Mouse (Mus musculus) monocyte, adult 2 months (primary cell): ENCODE data around the gene Ncf4.
A peak's percentile ranks its signal among the peaks of the same experiment; 100 is the strongest.
"Not testable (repeated sequence)": the region's sequence is repeated elsewhere in the genome, so short reads cannot be mapped to it uniquely, and the experiment has no call there.

Experiments used
- DNase-seq, 2 experiments: peaks; one replicate each; pipeline ENCODE4 v3.0.0; 2022; ENCODE audit warnings: low spot score in 2 of 2, low read depth in 1 of 2

Ncf4 gene

GRCm38 (mm10) chr15:78248410-78248809 is 3.8 kb downstream of the Ncf4 start:
- peak; percentile 55 to 64 for DNase-seq

DNA sequence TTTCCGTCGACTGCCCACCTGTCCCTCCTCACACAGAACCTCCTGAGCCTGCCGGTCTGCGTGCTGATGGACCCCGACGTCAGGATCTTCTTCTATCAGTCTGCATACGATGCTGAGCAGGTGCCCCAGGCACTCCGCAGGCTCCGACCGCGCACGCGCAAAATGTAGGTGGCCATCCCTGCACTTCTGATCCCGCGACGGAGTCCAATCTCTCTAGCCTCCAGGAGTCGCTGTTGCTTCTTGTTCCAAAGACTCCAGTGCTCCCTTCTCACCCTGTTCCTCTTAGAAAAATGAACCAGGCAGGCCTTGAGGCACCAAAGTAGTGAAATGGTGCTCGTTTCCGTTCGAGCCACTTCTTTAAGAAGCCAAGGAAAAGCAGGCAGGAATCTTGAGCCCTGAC is 10.2 kb downstream of the Ncf4 start:
- no peak for DNase-seq

- DNase-seq, result not testable (repeated sequence)
Observed at GRCm38 (mm10) chr15:78256602-78257259, 12.1 kb downstream of the Ncf4 start.

GRCm38 (mm10) chr15:78257326-78258050 is 12.9 kb downstream of the Ncf4 start:
- peak; percentile 52 to 67 for DNase-seq

GRCm38 (mm10) chr15:78258246-78258865 is 13.8 kb downstream of the Ncf4 start:
- DNase-seq, result peak; percentile 80 to 83

GRCm38 (mm10) chr15:78260668-78261333 is 16.2 kb downstream of the Ncf4 start:
- DNase-seq, result no peak

DNA sequence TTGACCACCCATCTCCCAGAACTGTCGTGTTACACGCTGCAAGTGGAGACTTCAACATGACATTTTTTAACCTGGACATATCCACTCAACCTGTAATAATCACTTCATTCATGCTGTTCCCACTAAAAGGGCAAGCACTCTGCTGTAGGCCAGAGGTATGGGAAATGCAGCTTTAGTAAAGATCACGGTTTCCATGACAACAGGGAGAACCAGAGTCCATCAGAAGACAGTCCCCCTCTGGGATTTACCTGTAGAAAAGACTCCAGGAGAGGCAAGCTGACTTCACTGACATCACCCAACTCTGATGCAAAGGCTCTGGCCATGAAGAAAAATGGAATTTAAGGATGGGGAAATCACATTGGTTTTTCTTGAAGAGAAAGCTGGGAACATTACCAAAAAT is 18.7 kb downstream of the Ncf4 start:
- no peak for DNase-seq

- no peak for DNase-seq
Observed at GRCm38 (mm10) chr15:78267441-78267840, 22.8 kb downstream of the Ncf4 start.

GRCm38 (mm10) chr15:78267865-78268264 is 23.3 kb downstream of the Ncf4 start:
- no peak for DNase-seq

DNA sequence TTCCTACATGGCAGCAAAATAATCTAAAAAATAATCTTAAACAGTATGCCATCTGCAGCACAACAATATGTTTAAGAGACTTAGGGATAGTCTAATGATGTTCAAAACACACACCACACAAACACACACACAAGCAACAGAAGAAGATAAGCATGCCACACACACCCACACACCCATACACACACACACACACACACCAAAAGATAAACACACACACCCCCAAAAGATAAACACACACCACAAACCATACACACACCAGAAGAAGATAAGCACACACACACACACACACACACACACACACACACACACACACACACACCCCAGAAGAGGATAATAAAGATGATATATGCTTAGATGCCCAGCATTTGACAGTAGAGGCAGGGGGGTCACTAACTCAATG is 26.6 kb downstream of the Ncf4 start:
- DNase-seq, result no peak

DNA sequence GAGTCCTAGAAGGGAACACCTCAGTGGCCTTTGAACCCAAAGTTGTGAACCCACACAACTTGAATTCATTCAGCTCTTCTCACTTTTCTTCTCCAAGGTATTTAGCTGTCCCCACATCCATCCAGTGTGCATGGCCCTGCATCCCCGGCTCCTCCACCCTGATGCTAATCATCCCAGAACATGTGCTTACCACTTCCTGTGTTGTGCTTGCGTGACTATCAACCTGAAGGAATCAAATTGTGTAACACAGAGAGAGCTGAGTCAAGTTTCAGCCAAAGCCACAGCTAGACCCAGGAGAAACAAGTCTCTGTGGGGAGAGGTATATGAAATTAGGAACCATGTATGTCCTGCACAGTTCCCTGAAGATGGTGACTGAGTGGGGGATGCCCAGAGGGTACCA is 33.7 kb downstream of the Ncf4 start:
- no peak for DNase-seq

DNA sequence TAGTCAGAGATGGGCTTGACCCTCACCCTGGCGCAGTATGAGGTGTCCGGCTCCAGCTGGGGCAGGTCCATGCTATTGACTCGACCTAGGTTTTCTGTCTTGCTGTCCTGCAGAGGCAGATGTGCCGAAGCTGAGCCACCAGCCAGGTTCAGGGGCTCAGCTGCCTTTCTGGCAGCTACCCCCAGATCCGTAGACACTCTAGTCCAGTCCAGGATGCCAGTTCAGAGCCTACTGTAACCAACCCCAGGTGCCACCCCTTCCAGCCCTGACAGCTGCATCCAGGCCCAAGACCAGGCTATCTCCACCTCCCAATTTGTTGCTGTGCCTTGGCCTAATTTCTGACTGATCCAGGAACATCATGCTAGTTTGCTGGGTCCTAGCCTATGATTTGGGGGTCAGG is 43.3 kb downstream of the Ncf4 start:
- no peak for DNase-seq

- not testable (repeated sequence) for DNase-seq
Observed at GRCm38 (mm10) chr15:78289775-78290174, 45.2 kb downstream of the Ncf4 start.

- DNase-seq, result not testable (repeated sequence)
Observed at GRCm38 (mm10) chr15:78293228-78293627, 48.6 kb downstream of the Ncf4 start.

DNA sequence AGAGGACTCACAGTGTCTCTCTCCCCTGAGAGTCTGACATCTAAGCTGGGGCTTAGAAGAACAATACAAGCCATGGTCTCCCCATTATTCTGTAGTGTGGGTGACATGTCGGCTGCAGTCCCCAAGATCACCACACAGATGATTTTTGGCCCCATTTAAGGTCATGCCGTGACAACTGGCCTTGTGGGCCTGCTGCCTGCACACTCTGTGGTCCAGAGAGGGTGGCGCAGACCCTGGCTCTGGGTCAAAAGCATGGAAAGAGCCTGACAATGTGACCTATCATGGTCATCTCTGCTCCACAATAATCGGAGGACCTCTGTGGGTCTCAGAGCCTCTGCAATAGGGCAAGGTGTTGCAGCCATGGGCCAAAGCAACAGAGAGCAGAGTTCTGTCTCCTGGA is 49.1 kb downstream of the Ncf4 start:
- no peak for DNase-seq

- DNase-seq, result peak in 1 of 2 experiments; percentile 16
Observed at GRCm38 (mm10) chr15:78298558-78298957, 54.0 kb downstream of the Ncf4 start.

GRCm38 (mm10) chr15:78299641-78300040 is 55.0 kb downstream of the Ncf4 start:
- no peak for DNase-seq

DNA sequence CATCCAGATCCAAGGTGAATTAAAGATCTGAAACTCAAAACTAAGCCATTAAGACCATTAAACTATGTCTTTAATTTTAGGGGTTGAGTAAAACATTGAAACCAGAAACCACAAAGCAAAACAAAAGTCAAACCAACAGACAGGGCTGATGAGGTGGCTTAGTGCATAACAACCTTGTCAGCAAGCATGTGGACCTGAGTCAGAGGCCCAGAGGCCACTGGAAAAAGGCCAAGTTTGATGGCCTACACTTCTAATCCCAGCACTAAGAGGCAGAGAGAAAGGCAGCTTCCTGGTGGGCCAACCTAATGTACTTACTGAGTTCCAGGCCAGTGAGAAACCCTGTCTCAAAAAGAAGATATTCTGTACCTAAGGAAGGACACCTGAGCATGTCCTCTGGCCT is 56.2 kb downstream of the Ncf4 start:
- no peak for DNase-seq

- no peak for DNase-seq
Observed at GRCm38 (mm10) chr15:78302718-78303117, 58.1 kb downstream of the Ncf4 start.

GRCm38 (mm10) chr15:78303665-78304233 is 59.1 kb downstream of the Ncf4 start:
- no peak for DNase-seq

DNA sequence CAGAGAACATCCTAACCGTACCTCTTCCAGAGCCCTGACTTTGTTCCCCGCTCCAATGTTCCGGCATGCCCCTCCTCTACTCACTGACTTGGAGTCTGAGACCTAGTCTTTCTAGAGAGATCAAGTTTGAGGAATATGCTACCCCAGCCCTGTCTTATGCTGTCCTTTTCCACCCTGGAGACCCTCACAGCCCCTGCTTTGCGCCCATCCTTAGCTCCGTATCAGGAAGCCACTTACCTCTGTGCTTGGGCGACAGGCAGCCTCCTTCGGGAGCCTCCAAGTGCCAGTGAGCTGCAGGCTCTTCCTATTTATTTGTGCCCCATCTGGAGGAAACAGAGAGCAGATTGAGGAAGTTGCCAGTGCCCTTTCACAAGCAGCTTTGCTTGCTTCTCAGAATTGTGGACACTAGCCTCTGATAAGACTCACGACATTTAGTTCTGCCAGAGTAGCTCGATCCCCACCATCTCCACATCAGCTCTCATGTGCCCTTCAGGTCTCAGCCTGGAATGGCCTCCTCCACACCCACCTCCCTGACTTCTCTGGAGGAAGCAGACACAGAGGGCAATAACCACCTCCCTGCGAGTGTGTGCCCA is 60.8 kb downstream of the Ncf4 start, which contains the start of gene Csf2rb2:
Gene Csf2rb2 (minus strand): TSS at position 381 of the 593 bp plus-strand sequence.
- peak in 1 of 2 experiments; percentile 43 for DNase-seq
